Mouse (Mus musculus): Measurements from ENCODE around the gene Orc6. TPM values are rescaled to one million over a fixed set of nuclear protein-coding genes. Genes with fewer than 3 reads are reported as not detected.

The Orc6 gene
- total RNA-seq (2023), result 10 to 100 TPM; 40.1 to 49.5 TPM

GRCm38 (mm10) chr8:85299434-85300077 is at the start of gene Orc6, which contains the start of gene Vps35:
Gene Orc6 (plus strand): TSS chr8:85299632.
Gene Vps35 (minus strand): TSS chr8:85299802.

Other genes with a start within 250 kb of the Orc6 start
- 10 to 100 TPM; 14.6 to 16.2 TPM for gene Fbxw9, start 239.6 kb upstream of the Orc6 start, total RNA-seq (2023)
- not detected for gene Gm5741, start 231.7 kb upstream of the Orc6 start, total RNA-seq (2023)
- gene Dhps, start 227.9 kb upstream of the Orc6 start, total RNA-seq (2023), result 100 to 1,000 TPM in 1 of 2 experiments, 10 to 100 TPM in 1; 84.0 to 107 TPM
- 10 to 100 TPM; 54.2 to 62.3 TPM for gene Wdr83os, start 218.9 kb upstream of the Orc6 start, total RNA-seq (2023)
- 10 to 100 TPM; 13.1 to 20.0 TPM for gene Wdr83, start 218.3 kb upstream of the Orc6 start, total RNA-seq (2023)
- 100 to 1,000 TPM; 108 to 116 TPM for gene Man2b1, start 216.4 kb upstream of the Orc6 start, total RNA-seq (2023)
- not detected for gene Zfp791, start 176.5 kb upstream of the Orc6 start, total RNA-seq (2023)
- not detected for gene Cks1brt, start 147.7 kb upstream of the Orc6 start, total RNA-seq (2023)
- gene Olfr371, start 73.6 kb upstream of the Orc6 start, total RNA-seq (2023), result not detected
- gene Vps35, start 170 bp downstream of the Orc6 start, total RNA-seq (2023), result 10 to 100 TPM; 54.9 to 66.1 TPM
- gene Mylk3, start 86.7 kb downstream of the Orc6 start, total RNA-seq (2023), result under 1 TPM in 1 of 2 experiments, not detected in 1; 0.83 TPM
- 10 to 100 TPM; 17.0 to 18.3 TPM for gene 4921524J17Rik, start 133.2 kb downstream of the Orc6 start, total RNA-seq (2023)
- gene Gpt2, start 192.9 kb downstream of the Orc6 start, total RNA-seq (2023), result under 1 TPM; 0.77 to 0.87 TPM

Data from T-cell, adult 66 days (primary cell).